Mouse (Mus musculus): ENCODE measurements at regions not wholly inside any gene's neighbourhood (a gene's known extent, or its start where the extent isn't known, plus 50 kb on each side); places are given as distances from the start of the nearest gene placed in this dataset.

- DNase-seq (ENCODE audit: low spot score) = no peak
Observed at GRCm38 (mm10) chr6:100141225-100141624, 146.1 kb downstream of the Rybp start.

GRCm38 (mm10) chr6:100140581-100141114 lies 146.6 kb downstream of the Rybp start:
- DNase-seq (ENCODE audit: low spot score) = no peak

GRCm38 (mm10) chr6:100139809-100140208 lies 147.5 kb downstream of the Rybp start:
- DNase-seq (ENCODE audit: low spot score) = no peak

GRCm38 (mm10) chr6:100138659-100139058 lies 148.6 kb downstream of the Rybp start:
- no peak for DNase-seq (ENCODE audit: low spot score)

- DNase-seq (ENCODE audit: low spot score) = no peak
Observed at GRCm38 (mm10) chr6:100135177-100135576, 152.1 kb downstream of the Rybp start.

- no peak for DNase-seq (ENCODE audit: low spot score)
Observed at GRCm38 (mm10) chr6:100133970-100134369, 153.3 kb downstream of the Rybp start.

GRCm38 (mm10) chr6:100132916-100133600 lies 154.2 kb downstream of the Rybp start:
- DNase-seq (ENCODE audit: low spot score) = no peak

GRCm38 (mm10) chr6:100127221-100128143 lies 159.8 kb downstream of the Rybp start:
- peak; percentile 69 for DNase-seq (ENCODE audit: low spot score)

GRCm38 (mm10) chr6:100126736-100127135 lies 160.5 kb downstream of the Rybp start:
- DNase-seq (ENCODE audit: low spot score) = no peak

GRCm38 (mm10) chr6:100126326-100126725 lies 161.0 kb downstream of the Rybp start:
- DNase-seq (ENCODE audit: low spot score) = no peak

GRCm38 (mm10) chr6:100121240-100121639 lies 166.0 kb downstream of the Rybp start:
- DNase-seq (ENCODE audit: low spot score) = no peak

GRCm38 (mm10) chr6:100120017-100120944 lies 167.0 kb downstream of the Rybp start:
- DNase-seq (ENCODE audit: low spot score) = no peak

GRCm38 (mm10) chr6:100117084-100117483 lies 170.2 kb downstream of the Rybp start:
- DNase-seq (ENCODE audit: low spot score) = no peak

GRCm38 (mm10) chr6:100113393-100114137 lies 173.7 kb downstream of the Rybp start:
- no peak for DNase-seq (ENCODE audit: low spot score)

GRCm38 (mm10) chr6:100110981-100111660 lies 176.2 kb downstream of the Rybp start:
- no peak for DNase-seq (ENCODE audit: low spot score)

GRCm38 (mm10) chr6:100109979-100110378 lies 177.3 kb downstream of the Rybp start:
- no peak for DNase-seq (ENCODE audit: low spot score)

- DNase-seq (ENCODE audit: low spot score) = no peak
Observed at GRCm38 (mm10) chr6:100109351-100109750, 177.9 kb downstream of the Rybp start.

- DNase-seq (ENCODE audit: low spot score) = no peak
Observed at GRCm38 (mm10) chr6:100107508-100107907, 179.8 kb downstream of the Rybp start.

- DNase-seq (ENCODE audit: low spot score) = no peak
Observed at GRCm38 (mm10) chr6:100107066-100107465, 180.2 kb downstream of the Rybp start.

GRCm38 (mm10) chr6:100100565-100101133 lies 186.6 kb downstream of the Rybp start:
- DNase-seq (ENCODE audit: low spot score) = no peak

Data from layer of hippocampus, adult 9-10 months (tissue).